Mouse (Mus musculus) hindbrain, postnatal 0 days (tissue): ENCODE data around the gene Rptor. TPM values are rescaled to one million over a fixed set of nuclear protein-coding genes. Genes with fewer than 3 reads are reported as not detected.

ENCODE experiments used
- ATAC-seq: fragments of 200-750 bp; cut with Nextera tagmentation; 2 replicates; pipeline ENCODE4 v1.8.0; 2017; ENCODE audit warnings: mild to moderate bottlenecking, moderate TSS enrichment, moderate library complexity
- DNase-seq: peaks from one replicate; pipeline ENCODE4 v3.0.0-alpha.2; 2015; ENCODE audit warnings: low spot score
- H3K27ac ChIP-seq: fragments of 300-500 bp; sonication (generic); 2 replicates; pipeline ENCODE4 v1.5.1; 2014; ENCODE audit warnings: mild to moderate bottlenecking
- H3K27me3 ChIP-seq: fragments of 300-500 bp; sonication (generic); 2 replicates; pipeline ENCODE4 v1.6.1; 2014; ENCODE audit warnings: low read length, mixed read lengths; ENCODE audit not compliant: insufficient read depth
- H3K36me3 ChIP-seq: fragments of 300-500 bp; sonication (generic); 2 replicates; pipeline ENCODE4 v1.6.1; 2014; ENCODE audit warnings: low read length, mixed read lengths; ENCODE audit not compliant: insufficient read depth
- H3K4me1 ChIP-seq: fragments of 300-500 bp; sonication (generic); 2 replicates; pipeline ENCODE4 v1.6.1; 2014; ENCODE audit warnings: antibody characterized with exemption, low read length, mixed read lengths; ENCODE audit not compliant: insufficient read depth
- H3K4me2 ChIP-seq: fragments of 300-500 bp; sonication (generic); 2 replicates; pipeline ENCODE4 v1.6.1; 2014; ENCODE audit warnings: low read depth, mild to moderate bottlenecking, low read length, moderate library complexity, mixed read lengths
- H3K4me3 ChIP-seq: fragments of 300-500 bp; sonication (generic); 2 replicates; pipeline ENCODE4 v1.5.1; 2014; ENCODE audit warnings: low read length
- H3K9ac ChIP-seq: fragments of 300-500 bp; sonication (generic); replicated peaks from 2 replicates; pipeline ENCODE4 v1.6.1; 2014; ENCODE audit warnings: mild to moderate bottlenecking, low read length, moderate library complexity, mixed read lengths
- H3K9me3 ChIP-seq: fragments of 300-500 bp; sonication (generic); 2 replicates; pipeline ENCODE4 v1.6.1; 2016; ENCODE audit warnings: low read length, mixed read lengths
- CTCF ChIP-seq: IDR thresholded peaks from 2 replicates; pipeline ENCODE4 v1.5.1; 2016; ENCODE audit warnings: antibody characterized with exemption, control low read depth, low read depth
- WGBS: fragments of 180-500 bp; shearing (Covaris S2); extraction: QIAGEN DNeasy Blood & Tissue Kit; methylation state at CpG from one replicate; pipeline ENCODE4 v1.1.7; 2014; 5-methylcytosine and 5-hydroxymethylcytosine counted together
- polyA plus RNA-seq: library from polyadenylated mRNA; unstranded; fragments of >200 nt; fragmentation: Nextera tagmentation; extraction: Ambion mirVana; gene quantifications from 2 replicates; pipeline ENCODE4 v1.2.1, GENCODE M21; 2015
- total RNA-seq: library from RNA; depleted of rRNA; stranded (reverse); fragments of >200 nt; gene quantifications from 2 replicates; pipeline ENCODE4 v1.2.3, GENCODE M21; 2014

The Rptor gene
- total and polyA plus RNA-seq, 2 experiments from 2014 or later: 8.7 to 69.0 TPM

GRCm38 (mm10) chr11:119916834-119917469 is 314.2 kb downstream of the Rptor start:
- H3K27me3 ChIP-seq: no peaks in the 10 kb centered on the region
- no peak overlapping the region for H3K4me2 ChIP-seq
- no peak for TF ChIP-seq CTCF
- H3K4me3 ChIP-seq: no peak overlapping the region
- no peak for ATAC-seq
- H3K9me3 ChIP-seq: no peaks in the 10 kb centered on the region
- H3K9ac ChIP-seq: no peak overlapping the region
- peaks cover 15% of the 10 kb centered on the region for H3K4me1 ChIP-seq
- no peak for DNase-seq
- WGBS: 91% methylated on average over 21 of the region's 21 CpGs
- no peak overlapping the region for H3K27ac ChIP-seq
- peaks cover 27% of the 10 kb centered on the region for H3K36me3 ChIP-seq

- Histone ChIP-seq H3K4me2 (no peak overlapping the region), H3K9me3 (no peaks in the 10 kb centered on the region), H3K27me3 (no peaks in the 10 kb centered on the region), H3K9ac (no peak overlapping the region), H3K27ac (no peak overlapping the region), H3K4me1 (peaks cover 7% of the 10 kb centered on the region), H3K4me3 (no peak overlapping the region), H3K36me3 (peaks cover 27% of the 10 kb centered on the region)
- DNase-seq: no peak
- 80% methylated on average over 7 of the region's 7 CpGs for WGBS
- no peak for ATAC-seq
- TF ChIP-seq CTCF: no peak
Observed at GRCm38 (mm10) chr11:119918521-119918920, 315.8 kb downstream of the Rptor start.

GRCm38 (mm10) chr11:119919432-119919831 is 316.7 kb downstream of the Rptor start:
- H3K4me2 ChIP-seq: no peak overlapping the region
- no peak overlapping the region for H3K9ac ChIP-seq
- H3K4me1 ChIP-seq: peaks cover 6% of the 10 kb centered on the region
- DNase-seq: no peak
- no peaks in the 10 kb centered on the region for H3K9me3 ChIP-seq
- ATAC-seq: 0 out of 2 replicates have a peak, but pooled peaks have one; percentile 4
- no peaks in the 10 kb centered on the region for H3K27me3 ChIP-seq
- no peak overlapping the region for H3K4me3 ChIP-seq
- H3K27ac ChIP-seq: no peak overlapping the region
- H3K36me3 ChIP-seq: peaks cover 27% of the 10 kb centered on the region
- 93% methylated on average over 4 of the region's 4 CpGs for WGBS
- no peak for TF ChIP-seq CTCF

- no peak overlapping the region for H3K27ac ChIP-seq
- no peak overlapping the region for H3K4me3 ChIP-seq
- ATAC-seq (peak; percentile 58), DNase-seq (peak; percentile 82)
- peaks cover 27% of the 10 kb centered on the region for H3K36me3 ChIP-seq
- peak; percentile 98 for TF ChIP-seq CTCF
- 66% methylated on average over 8 of the region's 8 CpGs for WGBS
- no peak overlapping the region for H3K4me2 ChIP-seq
- H3K4me1 ChIP-seq: 0 out of 2 replicates have a peak, but pooled peaks cover 1% of the 10 kb centered on the region
- no peaks in the 10 kb centered on the region for H3K9me3 ChIP-seq
- H3K27me3 ChIP-seq: no peaks in the 10 kb centered on the region
- H3K9ac ChIP-seq: no peak overlapping the region
Observed at GRCm38 (mm10) chr11:119919897-119920296, 317.2 kb downstream of the Rptor start.

- Histone ChIP-seq H3K4me1 (no peaks in the 10 kb centered on the region), H3K27me3 (no peaks in the 10 kb centered on the region), H3K27ac (no peak overlapping the region), H3K9ac (no peak overlapping the region), H3K4me2 (no peak overlapping the region), H3K36me3 (peaks cover 27% of the 10 kb centered on the region), H3K9me3 (no peaks in the 10 kb centered on the region), H3K4me3 (no peak overlapping the region)
- no peak for TF ChIP-seq CTCF
- 88% methylated on average over 5 of the region's 5 CpGs for WGBS
- ATAC-seq: no peak
- no peak for DNase-seq
Observed at GRCm38 (mm10) chr11:119920668-119921067, 318.0 kb downstream of the Rptor start.

- no peaks in the 10 kb centered on the region for H3K4me1 ChIP-seq
- H3K9me3 ChIP-seq: no peaks in the 10 kb centered on the region
- WGBS: 74% methylated on average over 5 of the region's 5 CpGs
- H3K36me3 ChIP-seq: no peaks in the 10 kb centered on the region
- TF ChIP-seq CTCF: no peak
- H3K27ac ChIP-seq: no peak overlapping the region
- H3K4me2 ChIP-seq: no peak overlapping the region
- H3K9ac ChIP-seq: no peak overlapping the region
- no peak for DNase-seq
- no peak for ATAC-seq
- no peaks in the 10 kb centered on the region for H3K27me3 ChIP-seq
- no peak overlapping the region for H3K4me3 ChIP-seq
Observed at GRCm38 (mm10) chr11:119925176-119925575, 322.5 kb downstream of the Rptor start.

- no peak overlapping the region for H3K27ac ChIP-seq
- no peak for TF ChIP-seq CTCF
- H3K27me3 ChIP-seq: no peaks in the 10 kb centered on the region
- H3K4me3 ChIP-seq: no peak overlapping the region
- DNase-seq: no peak
- no peaks in the 10 kb centered on the region for H3K4me1 ChIP-seq
- H3K4me2 ChIP-seq: no peak overlapping the region
- no peak overlapping the region for H3K9ac ChIP-seq
- no peaks in the 10 kb centered on the region for H3K9me3 ChIP-seq
- ATAC-seq: no peak
- WGBS: 73% methylated on average over 5 of the region's 5 CpGs
- no peaks in the 10 kb centered on the region for H3K36me3 ChIP-seq
Observed at GRCm38 (mm10) chr11:119926762-119927161, 324.1 kb downstream of the Rptor start.
